Mouse (Mus musculus) C2C12 (cell line): Measurements from ENCODE around the gene Tpcn2.

Source experiments
- CEBPB ChIP-seq: IDR thresholded peaks from one replicate; pipeline ENCODE4 v1.6.1; 2011; ENCODE audit warnings: low read depth, mild to moderate bottlenecking, control low read depth, moderate library complexity
- CTCF ChIP-seq: IDR thresholded peaks from one replicate; pipeline ENCODE4 v1.5.1; 2011; ENCODE audit not compliant: control insufficient read depth, insufficient read depth, insufficient read length
- MAX ChIP-seq: IDR thresholded peaks from one replicate; pipeline ENCODE4 v1.6.1; 2011; ENCODE audit warnings: mild to moderate bottlenecking, control low read depth
- USF1 ChIP-seq: IDR thresholded peaks from one replicate; pipeline ENCODE4 v1.6.1; 2011; ENCODE audit warnings: low read depth, mild to moderate bottlenecking, control low read depth, moderate library complexity

DNA sequence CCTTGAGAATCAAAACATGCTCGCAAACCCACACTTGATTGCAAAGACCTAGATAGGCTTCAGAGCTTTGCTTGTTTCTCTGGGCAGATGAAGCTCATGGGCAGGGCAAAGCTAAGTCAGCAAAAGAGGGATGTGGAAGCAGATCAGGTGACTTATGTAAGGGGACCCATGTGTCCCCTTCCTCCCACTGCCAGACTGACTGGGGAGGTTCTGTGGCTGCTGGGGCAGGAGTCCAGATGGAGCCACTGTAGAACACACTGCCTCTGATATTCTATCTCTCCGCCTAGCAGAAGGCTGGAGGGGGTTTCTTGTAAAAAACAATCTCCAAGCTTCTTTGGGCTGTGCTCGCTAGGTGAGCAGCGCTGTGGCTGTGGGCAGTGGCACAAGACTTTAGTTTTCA is 128.1 kb downstream of the Tpcn2 start:
- TF ChIP-seq CTCF (no peak), MAX (no peak), CEBPB (no peak), USF1 (no peak)
